Mouse (Mus musculus): Measurements from ENCODE around the gene Atn1. TPM values are rescaled to one million over a fixed set of nuclear protein-coding genes. Genes with fewer than 3 reads are reported as not detected.
A peak's percentile ranks its signal among the peaks of the same experiment; 100 is the strongest.

Atn1 gene
- total and polyA plus RNA-seq, 3 experiments, result 1.6 to 43.2 TPM; not detected in 1

- TF ChIP-seq USF1 (IDR thresholded peaks at IDR 0.05; ENCODE audit: low read depth, low read length) (no peak), RCOR1 (IDR thresholded peaks at IDR 0.05; ENCODE audit: low read depth, low read length) (no peak), POLR2AphosphoS5 (IDR thresholded peaks at IDR 0.05; ENCODE audit: borderline replicate concordance, low read depth, low read length) (no peak), MYB (IDR thresholded peaks at IDR 0.05; ENCODE audit: low read depth, low read length) (no peak), HCFC1 (IDR thresholded peaks at IDR 0.05; ENCODE audit: low read depth, low read length) (peak; percentile 75), ZNF384 (IDR thresholded peaks at IDR 0.05; ENCODE audit: low read depth, low read length) (no peak), TBP (IDR thresholded peaks at IDR 0.05; ENCODE audit: low read depth, low read length) (0 out of 2 replicates have a peak, but pooled peaks have one; percentile 54), UBTF (IDR thresholded peaks at IDR 0.05; ENCODE audit: borderline replicate concordance, insufficient read depth, low read depth, low read length) (no peak), GATA1 (IDR thresholded peaks at IDR 0.05; ENCODE audit: low read depth, low read length) (no peak)
Observed at GRCm38 (mm10) chr6:124759259-124759658, 2.9 kb upstream of the Atn1 start (continued).

DNA sequence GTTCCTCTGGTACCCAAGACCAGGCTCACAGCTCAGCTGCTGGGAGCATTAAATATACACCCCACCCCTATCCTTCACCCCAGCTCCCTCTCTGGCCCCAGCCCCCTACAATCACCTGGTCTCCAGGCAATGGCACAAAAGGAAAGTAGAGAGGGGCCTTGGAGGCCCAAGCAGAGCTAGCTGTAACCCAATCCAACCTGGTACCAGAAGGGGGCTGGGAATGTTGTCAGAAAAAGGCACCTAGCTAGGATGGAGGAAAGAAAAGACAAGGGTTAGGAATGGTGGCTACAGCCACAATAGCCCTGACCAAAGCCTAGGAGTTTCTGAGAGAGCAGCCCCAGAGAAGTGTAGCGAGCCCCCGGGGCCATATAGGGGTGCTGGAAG is 2.5 kb upstream of the Atn1 start:
- Histone ChIP-seq H3K36me3 (ENCODE audit: control insufficient read depth in 1 of 2, insufficient read depth in 2 of 2, low read length in 2 of 2) (peaks cover 0 to 2% of the 10 kb centered on the region in 2 experiments; a peak in 1 of 4 replicates), H3K4me3 (ENCODE audit: control insufficient read depth in 1 of 2, insufficient read depth in 1 of 2, low read depth in 2 of 2, low read length in 2 of 2) (peak overlapping the region; percentile 31 to 40; a peak in 3 of 4 replicates), H3K9ac (ENCODE audit: control insufficient read depth, low read depth, low read length, poor library complexity, severe bottlenecking) (peak overlapping the region; percentile 71), H3K27me3 (ENCODE audit: control insufficient read depth in 1 of 2, insufficient read depth in 2 of 2, low read length in 2 of 2) (no peaks in the 10 kb centered on the region), H3K9me3 (replicated peaks; ENCODE audit: insufficient read depth, low read length) (no peaks in the 10 kb centered on the region), H3K4me1 (ENCODE audit: control insufficient read depth in 1 of 2, insufficient read depth in 2 of 2, low read length in 2 of 2) (peaks cover 2 to 32% of the 10 kb centered on the region in 2 experiments; a peak in 3 of 4 replicates), H3K79me2 (ENCODE audit: control insufficient read depth, insufficient read depth, low read length, poor library complexity) (peaks cover 14% of the 10 kb centered on the region), H3K27ac (ENCODE audit: control insufficient read depth, low read depth, low read length) (peak overlapping the region; percentile 24; the same call in 1 of the 2 replicates)
- no peak for TF ChIP-seq MXI1 (IDR thresholded peaks at IDR 0.05; ENCODE audit: low read depth, low read length)
- TF ChIP-seq JUND (IDR thresholded peaks at IDR 0.05; ENCODE audit: low read depth, low read length), result no peak
- TF ChIP-seq MAZ (IDR thresholded peaks at IDR 0.05; ENCODE audit: low read depth, low read length), result no peak
- TF ChIP-seq GATA1 (IDR thresholded peaks at IDR 0.05; ENCODE audit: low read depth, low read length), result no peak
- no peak for TF ChIP-seq E2F4 (IDR thresholded peaks at IDR 0.05; ENCODE audit: borderline replicate concordance, low read depth, low read length)
- TF ChIP-seq MAFK (IDR thresholded peaks at IDR 0.05; ENCODE audit: borderline replicate concordance, low read depth, low read length), result no peak
- TF ChIP-seq ZMIZ1 (IDR thresholded peaks at IDR 0.05; ENCODE audit: low read depth, low read length), result no peak
- TF ChIP-seq POLR2AphosphoS5 (IDR thresholded peaks at IDR 0.05; ENCODE audit: borderline replicate concordance, low read depth, low read length), result no peak
- no peak for TF ChIP-seq TCF12 (IDR thresholded peaks at IDR 0.05; ENCODE audit: low read depth, low read length)
- no peak for TF ChIP-seq ELF1 (IDR thresholded peaks at IDR 0.05; ENCODE audit: low read depth, low read length)
- TF ChIP-seq POLR2A (IDR thresholded peaks at IDR 0.05; ENCODE audit: control insufficient read depth in 1 of 2, insufficient read depth in 1 of 2, low read depth in 1 of 2, low read length in 2 of 2, poor library complexity in 1 of 2), result no peak
- no peak for TF ChIP-seq RAD21 (IDR thresholded peaks at IDR 0.05; ENCODE audit: low read depth, low read length)
- no peak for TF ChIP-seq BHLHE40 (IDR thresholded peaks at IDR 0.05; ENCODE audit: borderline replicate concordance, low read depth, low read length)
- TF ChIP-seq NRF1 (IDR thresholded peaks at IDR 0.05; ENCODE audit: insufficient read depth, low read depth, low read length, poor library complexity, severe bottlenecking), result no peak
- TF ChIP-seq TAL1 (IDR thresholded peaks at IDR 0.05; ENCODE audit: low read length), result no peak
- no peak for DNase-seq (ENCODE audit: low read depth, low spot score)
